Mouse (Mus musculus): ENCODE data around the gene Cnnm2. TPM values are rescaled to one million over a fixed set of nuclear protein-coding genes. Genes with fewer than 3 reads are reported as not detected.

Gene Cnnm2
- polyA plus RNA-seq, 1 experiment, result 2.6 TPM

GRCm38 (mm10) chr19:46789782-46790181 is 28.4 kb downstream of the Cnnm2 start:
- Histone ChIP-seq H3K4me1 (peaks cover 21% of the 10 kb centered on the region), H3K36me3 (replicated peaks; ENCODE audit: low read length) (no peaks in the 10 kb centered on the region), H3K27me3 (replicated peaks) (peaks cover 86% of the 10 kb centered on the region), H3K4me3 (replicated peaks) (no peak overlapping the region), H3K9me3 (peaks cover 11% of the 10 kb centered on the region)
- TF ChIP-seq GATA1 (IDR thresholded peaks at IDR 0.05; ENCODE audit: borderline replicate concordance, low read length) (no peak), FLI1 (IDR thresholded peaks at IDR 0.05; ENCODE audit: low read length) (no peak)

DNA sequence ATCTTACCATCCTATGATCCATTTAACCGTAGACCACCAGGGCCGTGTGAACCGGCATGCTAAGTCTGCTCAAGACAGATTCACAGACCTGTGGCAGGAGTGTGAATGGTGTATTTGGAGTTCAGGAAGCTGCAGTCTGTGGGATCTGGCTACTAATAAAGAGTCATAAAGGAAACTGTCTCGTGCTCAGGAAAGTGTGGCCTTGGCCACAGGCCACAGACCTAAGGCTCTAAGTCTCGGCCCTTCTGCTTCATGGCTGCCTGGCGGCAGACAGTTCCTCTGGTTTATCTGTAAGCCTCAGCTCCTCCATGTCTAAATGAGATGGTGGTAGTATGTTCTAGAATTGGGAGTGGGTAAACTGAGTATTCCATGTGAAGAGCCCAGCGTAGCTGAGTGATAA is 30.0 kb downstream of the Cnnm2 start:
- H3K27me3 ChIP-seq (replicated peaks), result peaks cover 91% of the 10 kb centered on the region
- H3K4me1 ChIP-seq, result peaks cover 21% of the 10 kb centered on the region
- H3K4me3 ChIP-seq (replicated peaks), result no peak overlapping the region
- no peaks in the 10 kb centered on the region for H3K36me3 ChIP-seq (replicated peaks; ENCODE audit: low read length)
- H3K9me3 ChIP-seq, result peaks cover 11% of the 10 kb centered on the region
- TF ChIP-seq GATA1 (IDR thresholded peaks at IDR 0.05; ENCODE audit: borderline replicate concordance, low read length) (no peak), FLI1 (IDR thresholded peaks at IDR 0.05; ENCODE audit: low read length) (no peak)

- TF ChIP-seq GATA1 (IDR thresholded peaks at IDR 0.05; ENCODE audit: borderline replicate concordance, low read length) (no peak), FLI1 (IDR thresholded peaks at IDR 0.05; ENCODE audit: low read length) (no peak)
- H3K9me3 ChIP-seq, result peaks cover 11% of the 10 kb centered on the region
- no peak overlapping the region for H3K4me3 ChIP-seq (replicated peaks)
- peaks cover 21% of the 10 kb centered on the region for H3K4me1 ChIP-seq
- H3K36me3 ChIP-seq (replicated peaks; ENCODE audit: low read length), result no peaks in the 10 kb centered on the region
- H3K27me3 ChIP-seq (replicated peaks), result peaks cover 91% of the 10 kb centered on the region
Measured at GRCm38 (mm10) chr19:46791921-46792320, 30.5 kb downstream of the Cnnm2 start.

DNA sequence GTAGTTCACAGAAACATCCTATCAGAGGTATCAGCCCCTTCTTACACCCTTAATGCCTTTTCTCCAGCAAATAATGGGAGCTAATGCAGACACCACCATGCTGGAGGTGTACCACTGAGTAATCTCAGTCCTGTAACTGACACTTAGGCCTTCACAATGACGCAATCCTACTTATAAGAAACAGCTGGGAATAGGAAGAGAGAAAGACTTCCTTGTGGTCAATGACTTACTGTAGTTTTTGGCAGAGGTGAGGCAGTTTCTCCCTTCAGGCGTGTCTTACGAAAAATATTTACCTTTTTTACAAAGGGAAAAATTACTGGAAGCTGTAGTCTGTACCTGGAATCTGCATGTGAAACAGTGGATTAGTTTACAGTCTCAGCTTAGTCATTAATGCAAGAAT is 31.1 kb downstream of the Cnnm2 start:
- H3K4me3 ChIP-seq (replicated peaks), result no peak overlapping the region
- H3K36me3 ChIP-seq (replicated peaks; ENCODE audit: low read length), result no peaks in the 10 kb centered on the region
- H3K9me3 ChIP-seq, result peaks cover 9% of the 10 kb centered on the region
- H3K4me1 ChIP-seq, result peaks cover 21% of the 10 kb centered on the region
- H3K27me3 ChIP-seq (replicated peaks), result peaks cover 91% of the 10 kb centered on the region
- TF ChIP-seq FLI1 (IDR thresholded peaks at IDR 0.05; ENCODE audit: low read length) (no peak), GATA1 (IDR thresholded peaks at IDR 0.05; ENCODE audit: borderline replicate concordance, low read length) (no peak)

DNA sequence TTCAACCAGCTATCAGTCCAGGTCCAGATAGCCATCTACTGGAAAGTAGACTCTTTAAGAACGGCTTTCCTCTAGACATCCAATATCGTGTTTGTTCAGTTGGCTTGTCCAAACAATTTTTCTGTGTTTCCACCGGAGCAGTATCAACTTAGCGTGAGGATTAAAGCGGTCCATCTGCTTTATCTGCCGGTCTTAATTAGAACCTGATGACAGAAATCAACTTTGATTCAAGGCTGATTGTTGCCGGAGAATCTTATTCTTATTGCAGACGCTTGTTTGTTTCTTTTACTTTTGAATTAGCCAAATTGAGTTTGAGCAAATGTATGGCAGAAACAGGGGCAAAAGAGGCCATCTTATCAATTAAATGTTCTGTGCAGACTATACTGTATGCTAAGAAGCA is 32.8 kb downstream of the Cnnm2 start:
- Histone ChIP-seq H3K4me1 (peaks cover 21% of the 10 kb centered on the region), H3K36me3 (replicated peaks; ENCODE audit: low read length) (no peaks in the 10 kb centered on the region), H3K27me3 (replicated peaks) (peaks cover 91% of the 10 kb centered on the region), H3K4me3 (replicated peaks) (no peak overlapping the region), H3K9me3 (peaks cover 6% of the 10 kb centered on the region)
- TF ChIP-seq GATA1 (IDR thresholded peaks at IDR 0.05; ENCODE audit: borderline replicate concordance, low read length), result no peak
- TF ChIP-seq FLI1 (IDR thresholded peaks at IDR 0.05; ENCODE audit: low read length), result no peak

GRCm38 (mm10) chr19:46799903-46800583 is 38.6 kb downstream of the Cnnm2 start:
- TF ChIP-seq GATA1 (IDR thresholded peaks at IDR 0.05; ENCODE audit: borderline replicate concordance, low read length) (no peak), FLI1 (IDR thresholded peaks at IDR 0.05; ENCODE audit: low read length) (no peak)
- Histone ChIP-seq H3K36me3 (replicated peaks; ENCODE audit: low read length) (no peaks in the 10 kb centered on the region), H3K27me3 (replicated peaks) (peaks cover 92% of the 10 kb centered on the region), H3K9me3 (peaks cover 6% of the 10 kb centered on the region), H3K4me1 (no peaks in the 10 kb centered on the region), H3K4me3 (replicated peaks) (no peak overlapping the region)

- Histone ChIP-seq H3K4me1 (no peaks in the 10 kb centered on the region), H3K36me3 (replicated peaks; ENCODE audit: low read length) (no peaks in the 10 kb centered on the region), H3K27me3 (replicated peaks) (peaks cover 92% of the 10 kb centered on the region), H3K9me3 (peaks cover 6% of the 10 kb centered on the region), H3K4me3 (replicated peaks) (no peak overlapping the region)
- no peak for TF ChIP-seq FLI1 (IDR thresholded peaks at IDR 0.05; ENCODE audit: low read length)
Measured at GRCm38 (mm10) chr19:46801492-46801891, 40.1 kb downstream of the Cnnm2 start.

GRCm38 (mm10) chr19:46802306-46802705 is 40.9 kb downstream of the Cnnm2 start:
- TF ChIP-seq GATA1 (IDR thresholded peaks at IDR 0.05; ENCODE audit: borderline replicate concordance, low read length) (no peak), FLI1 (IDR thresholded peaks at IDR 0.05; ENCODE audit: low read length) (no peak)
- Histone ChIP-seq H3K4me3 (replicated peaks) (no peak overlapping the region), H3K9me3 (no peaks in the 10 kb centered on the region), H3K27me3 (replicated peaks) (peaks cover 92% of the 10 kb centered on the region), H3K4me1 (no peaks in the 10 kb centered on the region), H3K36me3 (replicated peaks; ENCODE audit: low read length) (no peaks in the 10 kb centered on the region)

GRCm38 (mm10) chr19:46803732-46804131 is 42.3 kb downstream of the Cnnm2 start:
- Histone ChIP-seq H3K4me3 (replicated peaks) (no peak overlapping the region), H3K9me3 (no peaks in the 10 kb centered on the region), H3K36me3 (replicated peaks; ENCODE audit: low read length) (no peaks in the 10 kb centered on the region), H3K4me1 (no peaks in the 10 kb centered on the region), H3K27me3 (replicated peaks) (peaks cover 90% of the 10 kb centered on the region)
- TF ChIP-seq GATA1 (IDR thresholded peaks at IDR 0.05; ENCODE audit: borderline replicate concordance, low read length) (no peak), FLI1 (IDR thresholded peaks at IDR 0.05; ENCODE audit: low read length) (no peak)

DNA sequence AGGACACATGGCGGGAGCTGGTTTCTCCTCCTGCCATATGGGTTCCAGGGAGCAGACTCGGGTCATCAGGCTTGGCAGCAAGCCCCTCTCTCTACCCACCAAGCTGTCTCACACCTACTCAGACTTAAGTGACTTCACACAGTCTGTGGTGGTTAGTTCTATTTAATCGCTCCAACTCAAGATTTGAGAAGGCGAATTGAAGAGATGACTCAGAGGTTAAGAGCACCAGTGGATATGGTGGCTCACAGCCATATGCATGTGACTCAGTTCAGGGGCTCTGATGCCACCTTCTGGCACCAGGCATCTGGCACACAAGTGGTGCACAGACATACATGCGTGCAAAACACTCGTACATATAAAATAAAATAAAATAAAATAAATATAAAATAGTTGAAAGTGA is 43.4 kb downstream of the Cnnm2 start:
- no peaks in the 10 kb centered on the region for H3K4me1 ChIP-seq
- H3K9me3 ChIP-seq, result no peaks in the 10 kb centered on the region
- H3K4me3 ChIP-seq (replicated peaks), result no peak overlapping the region
- peaks cover 90% of the 10 kb centered on the region for H3K27me3 ChIP-seq (replicated peaks)
- no peaks in the 10 kb centered on the region for H3K36me3 ChIP-seq (replicated peaks; ENCODE audit: low read length)
- no peak for TF ChIP-seq GATA1 (IDR thresholded peaks at IDR 0.05; ENCODE audit: borderline replicate concordance, low read length)
- TF ChIP-seq FLI1 (IDR thresholded peaks at IDR 0.05; ENCODE audit: low read length), result no peak
